Mouse (Mus musculus) left cerebral cortex, adult 2 months (tissue): ENCODE measurements around the gene Grap2. TPM values are rescaled to one million over a fixed set of nuclear protein-coding genes. Genes with fewer than 3 reads are reported as not detected.

ENCODE experiments used
- DNase-seq, 2 experiments: peaks; one replicate each; pipeline ENCODE4 v3.0.0; 2021 to 2022; ENCODE audit warnings: low spot score in 2 of 2, mixed read lengths in 1 of 2; ENCODE audit errors: extremely low spot score in 1 of 2
- H3K27ac ChIP-seq: fragments of 200-600 bp; 2 replicates; pipeline ENCODE4 v1.8.1; 2022
- H3K4me3 ChIP-seq: fragments of 200-600 bp; 2 replicates; pipeline ENCODE4 v1.8.1; 2022
- CTCF ChIP-seq: fragments of 200-600 bp; IDR thresholded peaks from 2 replicates; pipeline ENCODE4 v1.8.1; 2022; ENCODE audit warnings: antibody characterized with exemption, mild to moderate bottlenecking, moderate library complexity
- intact Hi-C: fragments of 180-260 bp; cut with DNase I; formaldehyde crosslinking; loops from one replicate; pipeline ENCODE4 v1.15.1; 2025
- long read RNA-seq, 2 experiments: library from polyadenylated mRNA; stranded (forward); transcript quantifications; one replicate each; pipeline ENCODE4 v2.0.0; 2021; ENCODE audit warnings: borderline mapping rate in 2 of 2
- total RNA-seq, 2 experiments: library from RNA; stranded (reverse); gene quantifications; 2 replicates each; pipeline ENCODE4 v1.2.3; 2021

The Grap2 gene
- under 1 TPM; 0.44 to 0.66 TPM for total RNA-seq
- long read RNA-seq, experiment 1: 0 reads
- long read RNA-seq, experiment 2: 0 reads

- TF ChIP-seq CTCF: no peak
- no peak for DNase-seq
- H3K27ac ChIP-seq: no peak within 1 kb of the TSS
- H3K4me3 ChIP-seq: no peak within 1 kb of the TSS
- intact Hi-C loops: no loop called here
These were observed at the start of gene Grap2 for GRCm38 (mm10) chr15:80572291-80572690. Gene Grap2, plus strand, starts transcription at chr15:80572594.

- intact Hi-C loops: loop anchor here (2.0 kb wide), 1 partner anchor 103 kb away; no protein-coding TSS in a partner anchor
- Histone ChIP-seq H3K27ac (peak overlapping the region; percentile 38; the same call in 1 of the 2 replicates), H3K4me3 (no peak overlapping the region)
- peak; percentile 53 to 61 for DNase-seq
- no peak for TF ChIP-seq CTCF
These were observed 42.2 kb upstream of the Grap2 start for GRCm38 (mm10) chr15:80529955-80530869.

DNA sequence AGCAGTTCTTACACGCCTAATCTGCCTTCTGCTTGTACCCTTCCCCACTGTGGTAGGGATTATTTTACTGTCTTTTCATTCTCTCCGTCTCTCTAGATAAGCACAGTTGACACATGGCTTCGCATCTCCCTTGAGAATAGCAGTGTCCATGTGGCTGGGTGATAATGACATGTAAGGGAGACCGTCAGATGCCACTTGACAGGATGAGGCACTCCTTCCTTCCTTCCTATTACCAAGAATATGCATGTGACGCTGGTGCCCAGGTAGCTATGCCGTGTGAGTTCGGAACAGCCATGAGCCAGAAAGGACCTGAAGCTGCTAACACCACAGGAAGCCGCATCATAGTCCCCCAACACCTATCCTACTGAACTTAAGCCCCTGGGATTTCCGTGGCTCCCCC is 41.4 kb upstream of the Grap2 start:
- H3K27ac ChIP-seq: no peak overlapping the region
- no peak overlapping the region for H3K4me3 ChIP-seq
- TF ChIP-seq CTCF: no peak
- DNase-seq: no peak
- intact Hi-C loops: loop anchor here (2.0 kb wide), 1 partner anchor 102 kb away; no protein-coding TSS in a partner anchor

DNA sequence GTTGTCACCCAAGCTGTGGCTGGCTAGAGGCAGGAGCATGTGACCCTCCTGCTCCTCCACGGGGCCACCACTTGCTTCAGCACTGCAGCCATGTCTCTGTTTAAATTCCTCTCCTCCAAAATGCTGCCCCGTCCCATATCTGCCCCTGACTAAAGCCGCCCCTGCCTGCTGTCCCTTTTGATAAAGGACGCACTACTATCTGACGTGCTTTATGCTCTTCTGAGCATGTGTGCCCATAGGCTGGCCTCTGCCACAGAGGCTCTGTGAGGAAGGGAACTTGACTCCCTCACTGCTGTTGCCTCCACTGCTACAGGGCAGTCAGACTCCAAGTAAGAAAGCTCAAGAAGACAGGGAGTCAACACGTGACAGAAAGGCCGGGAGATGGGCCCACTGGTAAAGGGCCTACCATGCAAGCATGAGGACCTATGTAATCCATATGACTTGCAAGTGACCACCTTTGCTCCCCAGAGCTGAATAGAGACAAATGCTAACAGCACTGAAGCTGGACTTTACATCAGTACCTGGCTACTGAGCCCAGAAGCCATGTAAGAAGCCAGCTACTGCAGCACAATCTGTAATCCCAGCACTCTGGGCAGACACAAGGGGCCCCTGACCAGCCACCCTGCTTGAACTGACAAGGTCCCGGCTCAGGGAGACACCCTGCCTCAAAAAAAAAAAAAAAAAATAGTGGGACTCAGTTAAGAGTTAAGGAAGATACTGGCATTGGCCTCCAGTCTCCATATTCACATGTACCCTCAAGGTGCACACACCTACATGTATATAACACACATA is 39.9 kb upstream of the Grap2 start:
- DNase-seq: no peak
- H3K4me3 ChIP-seq: no peak overlapping the region
- no peak overlapping the region for H3K27ac ChIP-seq
- no peak for TF ChIP-seq CTCF
- intact Hi-C loops: no loop called here

- no peak for DNase-seq
- H3K4me3 ChIP-seq: no peak overlapping the region
- intact Hi-C loops: no loop called here
- H3K27ac ChIP-seq: no peak overlapping the region
- no peak for TF ChIP-seq CTCF
These were observed 39.1 kb upstream of the Grap2 start for GRCm38 (mm10) chr15:80533274-80533673.

- no peak for DNase-seq
- Histone ChIP-seq H3K4me3 (no peak overlapping the region), H3K27ac (peak overlapping the region; percentile 66)
- intact Hi-C loops: loop anchor here (5.0 kb wide), 1 partner anchor 81 kb away; no protein-coding TSS in a partner anchor
- TF ChIP-seq CTCF: no peak; the same call in 1 of the 2 replicates
These were observed 36.3 kb upstream of the Grap2 start for GRCm38 (mm10) chr15:80536051-80536450.

GRCm38 (mm10) chr15:80538075-80538474 is 34.3 kb upstream of the Grap2 start:
- no peak overlapping the region for H3K27ac ChIP-seq
- intact Hi-C loops: loop anchor here (5.0 kb wide), 1 partner anchor 79 kb away; no protein-coding TSS in a partner anchor
- TF ChIP-seq CTCF: no peak

DNA sequence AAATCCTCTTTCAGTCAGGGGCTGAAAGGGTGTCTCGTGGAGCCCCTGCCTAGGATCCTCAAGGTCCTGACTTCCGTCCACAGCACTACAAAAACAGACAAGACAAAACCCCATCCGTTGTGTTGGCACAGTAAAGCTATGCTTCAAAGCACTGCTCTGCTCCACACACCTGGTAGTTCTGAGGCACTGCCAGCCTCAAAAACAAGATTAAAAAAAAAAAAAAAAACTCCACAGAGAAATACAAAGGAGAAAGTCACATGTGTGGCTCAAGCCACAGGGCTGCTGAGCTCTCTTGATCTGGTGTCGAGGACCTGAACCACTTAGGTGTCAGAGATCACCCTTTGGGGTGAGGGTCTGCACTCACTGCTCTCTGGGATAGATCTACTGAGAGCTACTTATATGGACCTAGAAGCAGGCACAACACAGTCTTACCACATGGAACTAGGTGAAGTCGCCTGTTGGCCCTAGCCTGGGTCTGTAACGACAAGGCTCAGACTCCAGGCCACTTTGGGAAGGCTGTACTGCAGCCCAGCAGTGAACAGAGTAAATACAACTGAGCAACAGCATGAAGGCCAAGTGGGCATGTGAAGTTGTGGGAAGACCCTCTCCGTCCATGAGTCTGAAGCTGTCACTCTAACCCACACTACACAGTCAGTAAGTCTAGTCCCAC is 33.6 kb upstream of the Grap2 start:
- no peak for DNase-seq
- TF ChIP-seq CTCF: no peak
- no peak overlapping the region for H3K4me3 ChIP-seq
- H3K27ac ChIP-seq: no peak overlapping the region
- intact Hi-C loops: loop anchor here (5.0 kb wide), 1 partner anchor 78 kb away; no protein-coding TSS in a partner anchor

More at GRCm38 (mm10) chr15:80538075-80538474, 34.3 kb upstream of the Grap2 start:
- H3K4me3 ChIP-seq: no peak overlapping the region
- no peak for DNase-seq

DNA sequence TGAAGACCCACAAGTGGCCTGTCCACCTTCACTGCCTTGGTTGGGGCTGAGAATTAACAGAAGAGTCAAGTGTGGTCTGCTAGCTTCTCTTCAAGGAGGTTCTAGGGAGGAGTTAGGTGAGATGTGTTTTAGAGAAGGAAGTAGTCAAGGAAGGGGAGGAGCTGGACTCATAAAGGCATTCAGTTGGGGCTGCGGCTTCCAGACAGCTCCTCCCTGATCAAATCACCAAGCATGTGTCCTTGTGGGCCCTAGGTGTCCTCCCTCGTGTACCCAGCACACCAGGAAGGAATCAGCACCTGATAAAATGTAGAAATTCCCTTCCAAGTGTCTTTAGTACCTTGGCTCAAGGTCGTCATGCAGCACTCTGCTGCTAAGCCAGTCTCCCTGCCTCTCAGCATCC is 28.3 kb upstream of the Grap2 start:
- TF ChIP-seq CTCF: no peak
- Histone ChIP-seq H3K4me3 (no peak overlapping the region), H3K27ac (no peak overlapping the region)
- intact Hi-C loops: no loop called here
- DNase-seq: no peak

DNA sequence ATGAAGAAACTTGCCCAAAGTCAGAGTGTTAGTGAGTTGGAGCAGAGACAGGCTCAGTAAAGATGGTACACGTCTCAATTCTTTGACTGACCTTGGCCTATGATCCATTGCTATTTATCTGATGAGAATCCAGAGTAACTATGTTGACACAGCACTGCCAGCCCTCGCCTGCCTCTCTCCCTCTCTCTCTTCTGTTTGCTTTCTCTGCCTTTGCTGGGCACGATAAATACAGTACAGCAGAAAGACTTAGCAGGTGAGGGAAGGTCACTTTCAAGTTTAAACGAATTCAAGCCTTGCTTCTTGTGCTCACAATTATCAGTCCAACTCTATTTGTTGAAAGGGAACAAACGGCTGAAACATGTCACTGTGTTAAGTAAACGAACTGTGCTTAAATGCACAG is 27.0 kb upstream of the Grap2 start:
- DNase-seq: no peak
- Histone ChIP-seq H3K27ac (no peak overlapping the region), H3K4me3 (no peak overlapping the region)
- no peak for TF ChIP-seq CTCF
- intact Hi-C loops: no loop called here

GRCm38 (mm10) chr15:80554860-80555822 is 17.3 kb upstream of the Grap2 start:
- DNase-seq: no peak
- no peak for TF ChIP-seq CTCF
- intact Hi-C loops: no loop called here
- H3K27ac ChIP-seq: no peak overlapping the region
- H3K4me3 ChIP-seq: no peak overlapping the region
